Mouse (Mus musculus): Measurements from ENCODE around the gene Rhot1. TPM values are rescaled to one million over a fixed set of nuclear protein-coding genes. Genes with fewer than 3 reads are reported as not detected.
A peak's percentile ranks its signal among the peaks of the same experiment; 100 is the strongest.
"Not testable (repeated sequence)": the region's sequence is repeated elsewhere in the genome, so short reads cannot be mapped to it uniquely, and the experiment has no call there.

Gene Rhot1
- polyA plus RNA-seq, 1 experiment from 2014 or later = 63.3 TPM

DNA sequence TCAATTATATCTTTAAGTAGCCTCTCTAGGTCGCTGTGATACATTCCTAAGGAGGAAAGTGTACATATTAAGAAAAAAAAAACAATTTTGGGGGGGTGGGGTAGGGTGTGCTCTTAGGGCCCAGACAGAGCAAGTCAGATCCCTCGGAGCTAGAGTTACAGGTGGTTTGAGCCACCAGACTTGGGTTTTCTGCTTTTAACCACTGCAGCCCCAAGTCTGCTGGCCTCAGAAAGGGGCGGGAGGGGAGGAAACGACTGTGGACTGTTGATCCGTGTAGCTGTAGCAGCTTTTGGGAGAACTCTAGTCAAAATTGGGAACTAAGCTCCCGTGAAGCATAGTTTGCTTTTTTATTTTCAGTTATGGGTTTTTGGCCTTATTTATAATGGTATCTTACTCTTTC is 1.5 kb downstream of the Rhot1 start:
- 39% methylated on average over 6 of the region's 6 CpGs for WGBS
- Histone ChIP-seq H3K9me3 (ENCODE audit: low read depth, low read length) (no peaks in the 10 kb centered on the region), H3K4me2 (peak overlapping the region; percentile 62), H3K27me3 (ENCODE audit: insufficient read depth, low read length) (no peaks in the 10 kb centered on the region), H3K9ac (peak overlapping the region; percentile 71), H3K36me3 (ENCODE audit: insufficient read depth) (peaks cover 9% of the 10 kb centered on the region), H3K27ac (ENCODE audit: low read depth) (no peak overlapping the region), H3K4me1 (ENCODE audit: insufficient read depth) (0 out of 2 replicates have a peak, but pooled peaks cover 3% of the 10 kb centered on the region), H3K4me3 (ENCODE audit: low read depth, low read length) (peak overlapping the region; percentile 57)
- DNase-seq (no peak), ATAC-seq (ENCODE audit: insufficient read depth) (no peak)
- no peak for TF ChIP-seq CTCF (IDR thresholded peaks at IDR 0.05; ENCODE audit: low read depth)

DNA sequence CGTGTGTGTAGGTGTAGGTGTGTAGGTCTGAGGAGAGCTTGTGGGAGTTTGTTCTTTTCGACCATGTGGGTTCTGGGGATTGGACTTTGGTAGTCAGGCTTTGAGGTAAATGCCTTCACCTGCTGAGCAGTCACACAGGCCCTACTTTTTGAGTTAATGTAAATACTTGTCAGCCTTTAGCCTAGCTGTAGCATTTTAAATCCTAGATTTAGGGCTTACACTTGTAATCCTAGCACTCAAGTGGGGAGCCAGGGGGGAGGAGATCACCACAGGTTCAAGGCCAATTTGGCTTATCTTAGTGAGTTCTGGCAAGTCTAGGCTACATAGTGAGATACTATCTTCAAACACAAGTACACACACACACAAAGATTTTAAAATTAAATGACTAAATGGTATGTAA is 3.5 kb downstream of the Rhot1 start:
- TF ChIP-seq CTCF (IDR thresholded peaks at IDR 0.05; ENCODE audit: low read depth) = no peak
- WGBS = 92% methylated on average over 2 of the region's 2 CpGs

DNA sequence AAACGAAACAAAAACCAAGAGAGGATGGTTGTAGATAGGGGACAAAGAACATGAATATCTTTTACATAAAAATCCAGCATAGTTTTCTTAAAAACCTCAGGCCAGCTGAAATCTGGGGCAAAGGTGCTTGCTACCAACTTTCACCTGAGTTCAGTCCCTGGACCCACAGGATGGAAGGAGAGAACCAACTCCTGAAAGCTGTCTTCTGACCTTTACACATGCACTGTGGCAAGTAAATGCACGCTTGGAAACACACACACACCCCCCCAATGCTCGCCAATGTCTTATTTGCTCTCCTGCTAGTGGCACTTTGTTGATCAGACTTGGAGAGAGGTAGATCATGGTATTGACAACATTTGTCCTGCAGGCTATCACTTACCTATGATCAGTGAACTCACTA is 6.5 kb downstream of the Rhot1 start:
- no peak for TF ChIP-seq CTCF (IDR thresholded peaks at IDR 0.05; ENCODE audit: low read depth)
- WGBS = 88% methylated on average over 3 of the region's 3 CpGs
- H3K4me1 ChIP-seq (ENCODE audit: insufficient read depth) = 0 out of 2 replicates have a peak, but pooled peaks cover 2% of the 10 kb centered on the region
- H3K9me3 ChIP-seq (ENCODE audit: low read depth, low read length) = no peaks in the 10 kb centered on the region
- ATAC-seq (ENCODE audit: insufficient read depth) = no peak
- no peaks in the 10 kb centered on the region for H3K27me3 ChIP-seq (ENCODE audit: insufficient read depth, low read length)
- H3K27ac ChIP-seq (ENCODE audit: low read depth) = no peak overlapping the region
- H3K4me2 ChIP-seq = no peak overlapping the region
- peaks cover 16% of the 10 kb centered on the region for H3K36me3 ChIP-seq (ENCODE audit: insufficient read depth)
- no peak overlapping the region for H3K9ac ChIP-seq
- no peak for DNase-seq
- no peak overlapping the region for H3K4me3 ChIP-seq (ENCODE audit: low read depth, low read length)

More for the DNA sequence above, 3.5 kb downstream of the Rhot1 start:
- Histone ChIP-seq H3K27me3 (ENCODE audit: insufficient read depth, low read length) (no peaks in the 10 kb centered on the region), H3K9ac (no peak overlapping the region), H3K36me3 (ENCODE audit: insufficient read depth) (peaks cover 11% of the 10 kb centered on the region), H3K4me2 (no peak overlapping the region), H3K4me3 (ENCODE audit: low read depth, low read length) (no peak overlapping the region), H3K9me3 (ENCODE audit: low read depth, low read length) (no peaks in the 10 kb centered on the region), H3K4me1 (ENCODE audit: insufficient read depth) (0 out of 2 replicates have a peak, but pooled peaks cover 3% of the 10 kb centered on the region), H3K27ac (ENCODE audit: low read depth) (no peak overlapping the region)
- ATAC-seq (ENCODE audit: insufficient read depth) (no peak), DNase-seq (no peak)

DNA sequence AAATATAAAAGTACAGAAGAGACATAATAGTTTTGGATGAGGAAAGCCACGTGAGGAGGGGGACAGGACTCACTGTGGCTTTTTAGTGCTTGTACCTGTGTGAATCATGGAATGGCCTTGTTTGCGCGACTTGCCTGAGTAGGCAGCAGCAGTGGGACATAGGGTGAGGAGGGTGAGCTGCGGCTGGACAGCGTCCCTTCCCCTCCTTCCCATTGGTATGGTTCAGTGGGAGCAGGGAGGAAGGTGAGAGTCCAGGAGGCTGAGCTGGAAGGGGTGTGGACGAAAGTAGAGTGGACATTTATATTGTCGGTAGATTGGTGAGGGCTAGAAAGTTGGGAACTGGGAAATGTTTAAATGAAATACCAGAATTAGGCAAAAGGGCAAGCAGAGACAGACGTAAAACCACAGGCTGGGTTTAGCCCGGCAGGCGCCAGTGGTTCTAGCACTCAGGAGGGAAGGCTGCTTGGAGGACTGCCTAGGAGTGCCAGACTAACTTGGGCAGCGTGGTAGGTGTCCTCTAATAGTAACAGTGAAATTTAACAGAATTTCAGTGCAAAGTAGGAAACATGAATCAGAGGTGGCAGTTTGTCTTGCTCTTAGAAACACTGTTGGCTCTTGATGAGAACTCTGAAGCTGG is 10.0 kb downstream of the Rhot1 start:
- WGBS = 78% methylated on average over 11 of the region's 11 CpGs
- no peaks in the 10 kb centered on the region for H3K27me3 ChIP-seq (ENCODE audit: insufficient read depth, low read length)
- no peak for DNase-seq

DNA sequence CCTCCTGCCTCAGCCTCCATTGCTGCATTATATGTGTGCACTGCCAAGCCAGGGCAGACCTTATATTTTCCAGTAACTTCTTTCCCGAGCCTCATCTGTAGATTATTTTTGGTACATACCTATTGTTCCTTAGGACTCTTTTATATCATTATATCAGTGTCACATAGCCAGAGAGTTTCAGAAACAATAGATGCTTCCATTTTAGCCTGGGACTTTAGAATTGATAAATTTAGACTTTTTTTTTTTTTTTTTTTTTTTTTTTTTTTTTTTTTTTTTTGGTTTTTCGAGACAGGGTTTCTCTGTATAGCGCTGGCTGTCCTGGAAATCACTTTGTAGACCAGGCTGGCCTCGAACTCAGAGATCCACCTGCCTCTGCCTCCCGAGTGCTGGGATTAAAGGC is 21.2 kb downstream of the Rhot1 start:
- DNase-seq; H3K4me2 ChIP-seq; H3K27ac ChIP-seq (ENCODE audit: low read depth); H3K27me3 ChIP-seq (ENCODE audit: insufficient read depth, low read length); ATAC-seq (ENCODE audit: insufficient read depth); H3K4me1 ChIP-seq (ENCODE audit: insufficient read depth); H3K9ac ChIP-seq; H3K9me3 ChIP-seq (ENCODE audit: low read depth, low read length); H3K4me3 ChIP-seq (ENCODE audit: low read depth, low read length): not testable (repeated sequence)
- 80% methylated on average over 5 of the region's 5 CpGs for WGBS
- H3K36me3 ChIP-seq (ENCODE audit: insufficient read depth) = peaks cover 70% of the 10 kb centered on the region

More for the DNA sequence above, 10.0 kb downstream of the Rhot1 start:
- H3K9me3 ChIP-seq (ENCODE audit: low read depth, low read length) = no peaks in the 10 kb centered on the region
- H3K27ac ChIP-seq (ENCODE audit: low read depth) = no peak overlapping the region
- no peak for TF ChIP-seq CTCF (IDR thresholded peaks at IDR 0.05; ENCODE audit: low read depth)
- H3K36me3 ChIP-seq (ENCODE audit: insufficient read depth) = peaks cover 33% of the 10 kb centered on the region
- no peaks in the 10 kb centered on the region for H3K4me1 ChIP-seq (ENCODE audit: insufficient read depth)
- no peak overlapping the region for H3K4me3 ChIP-seq (ENCODE audit: low read depth, low read length)
- no peak for ATAC-seq (ENCODE audit: insufficient read depth)
- no peak overlapping the region for H3K9ac ChIP-seq
- H3K4me2 ChIP-seq = no peak overlapping the region

DNA sequence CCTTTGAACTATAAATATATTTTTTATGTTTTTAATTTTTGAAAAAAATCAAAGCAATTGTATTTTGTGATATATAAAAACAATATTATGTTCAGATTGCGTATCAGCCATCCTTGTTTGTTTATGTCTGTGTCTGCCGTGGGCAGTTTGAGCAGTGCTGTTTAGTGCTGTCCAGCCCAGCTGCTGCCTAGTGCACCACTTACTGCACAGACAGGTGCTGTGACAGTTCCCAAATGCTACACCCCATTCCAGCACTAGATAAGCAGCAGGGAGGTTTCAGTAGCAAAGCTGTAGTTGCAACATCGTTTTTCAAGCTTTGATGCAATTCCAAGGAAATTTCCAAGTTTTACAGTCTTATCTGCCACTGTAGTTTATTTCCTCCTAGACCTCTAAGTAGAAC is 28.5 kb downstream of the Rhot1 start:
- Histone ChIP-seq H3K27me3 (ENCODE audit: insufficient read depth, low read length) (no peaks in the 10 kb centered on the region), H3K4me2 (no peak overlapping the region), H3K9me3 (ENCODE audit: low read depth, low read length) (no peaks in the 10 kb centered on the region), H3K9ac (no peak overlapping the region), H3K4me1 (ENCODE audit: insufficient read depth) (no peaks in the 10 kb centered on the region), H3K27ac (ENCODE audit: low read depth) (no peak overlapping the region), H3K4me3 (ENCODE audit: low read depth, low read length) (no peak overlapping the region), H3K36me3 (ENCODE audit: insufficient read depth) (peaks cover 49% of the 10 kb centered on the region)
- ATAC-seq (ENCODE audit: insufficient read depth) (no peak), DNase-seq (no peak)
- no peak for TF ChIP-seq CTCF (IDR thresholded peaks at IDR 0.05; ENCODE audit: low read depth)
- WGBS = 59% methylated on average over 3 of the region's 3 CpGs

DNA sequence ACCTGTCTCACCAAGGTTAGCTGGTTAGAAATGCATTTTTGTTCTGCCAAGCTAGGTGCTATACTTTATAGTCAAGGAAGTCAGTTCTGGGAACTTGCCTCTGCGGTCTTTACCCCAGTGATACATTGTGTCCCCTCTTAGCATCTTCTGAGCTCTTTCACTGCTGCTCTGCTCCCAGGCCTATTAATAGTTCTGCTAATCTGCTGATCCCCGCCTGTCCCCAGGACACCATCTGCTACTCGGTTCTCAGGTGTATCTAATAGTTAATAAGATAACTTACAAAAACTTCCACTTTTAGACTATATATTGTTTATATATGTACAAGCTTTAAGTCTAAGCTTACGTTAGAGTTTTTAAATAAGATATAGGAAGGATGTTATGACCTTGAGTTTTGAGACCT is 29.5 kb downstream of the Rhot1 start:
- no peak for DNase-seq
- no peak for ATAC-seq (ENCODE audit: insufficient read depth)
- Histone ChIP-seq H3K9me3 (ENCODE audit: low read depth, low read length) (no peaks in the 10 kb centered on the region), H3K27me3 (ENCODE audit: insufficient read depth, low read length) (no peaks in the 10 kb centered on the region), H3K4me2 (no peak overlapping the region), H3K4me3 (ENCODE audit: low read depth, low read length) (no peak overlapping the region), H3K27ac (ENCODE audit: low read depth) (no peak overlapping the region), H3K4me1 (ENCODE audit: insufficient read depth) (no peaks in the 10 kb centered on the region), H3K36me3 (ENCODE audit: insufficient read depth) (peaks cover 55% of the 10 kb centered on the region), H3K9ac (no peak overlapping the region)
- 84% methylated on average over 4 of the region's 4 CpGs for WGBS
- no peak for TF ChIP-seq CTCF (IDR thresholded peaks at IDR 0.05; ENCODE audit: low read depth)

Data from lung, embryonic 14.5 days (tissue).